Comparison of ENCODE assay signal across 9 mouse cellular contexts in the genomic region with DNA sequence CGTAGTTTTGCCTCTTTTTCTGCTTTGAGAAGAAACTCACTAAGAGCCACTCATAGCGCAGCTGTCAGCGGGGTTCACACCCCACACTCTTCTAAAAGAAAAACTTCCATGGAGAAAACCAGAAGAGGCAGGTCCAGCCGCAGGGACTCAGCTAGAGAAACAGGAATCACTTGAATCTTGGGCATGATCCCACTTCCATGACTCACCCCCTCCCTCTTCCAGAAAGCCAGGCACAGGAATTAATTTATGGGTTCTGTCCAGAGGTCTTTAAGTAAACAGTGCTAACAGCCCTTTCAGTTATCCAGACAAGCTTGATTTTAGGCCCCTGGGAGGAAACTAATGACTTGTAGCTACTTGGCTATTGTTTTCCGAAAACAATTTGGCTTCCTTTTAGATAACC.
DNase-seq lines count a peak whose midpoint lies in the region; ATAC-seq and TF ChIP-seq lines count a peak whose summit lies in the region.
"Had no signal": no experiment of that assay in that cellular context is flagged by ENCODE, and none has a peak within 500 bp of the region (broad histone marks: within the 10 kb centered on the region; RNA-seq: fewer than 3 reads in every experiment).

No protein-coding gene starts in this region.

- no peak for DNase-seq in limb, embryonic 10.5 days (ENCODE audit: low spot score)
- DNase-seq in fibroblast of lung, adult 2 months (ENCODE audit: low read depth), result peak; percentile 92
- peak; percentile 11 for DNase-seq in kidney, postnatal 14 days
- no peak for DNase-seq in T-cell, adult 2 months (ENCODE audit: low spot score)
- no peak for DNase-seq in layer of hippocampus, adult 2 months (ENCODE audit: low spot score in 2 of 2)
- DNase-seq in layer of hippocampus, postnatal 25 days (ENCODE audit: extremely low spot score in 1 of 2, low spot score in 1 of 2), result no peak
- DNase-seq: layer of hippocampus, adult 9-11 months had no signal

- TF ChIP-seq CTCF in layer of hippocampus, adult 2 months (conservative IDR thresholded peaks at IDR 0.05), result no peak

- H3K27me3 ChIP-seq in limb, embryonic 13.5 days, result no peaks in the 10 kb centered on the region; the same call in 1 of the 2 replicates
- peaks cover 6% of the 10 kb centered on the region; the same call in 1 of the 2 replicates for H3K27me3 ChIP-seq in limb, embryonic 10.5 days (ENCODE audit: low read depth, poor library complexity, severe bottlenecking)
- no peaks in the 10 kb centered on the region for H3K27me3 ChIP-seq in stomach, embryonic 16.5 days (ENCODE audit: control insufficient read depth, insufficient read depth, low read length)

- no peak for ATAC-seq in limb, embryonic 13.5 days (ENCODE audit: low FRiP score, low read depth)
- ATAC-seq in stomach, embryonic 16.5 days (ENCODE audit: insufficient read depth, low FRiP score), result peak; percentile 79; the same call in 1 of the 2 replicates

- WGBS in limb, embryonic 13.5 days, result 48% methylated on average over 5 of the region's 5 CpGs
- whole genome bisulfite sequencing in limb, embryonic 10.5 days, result 57% methylated on average over 5 of the region's 5 CpGs
- 31% methylated on average over 5 of the region's 5 CpGs for WGBS in stomach, embryonic 16.5 days

- 0 out of 2 replicates have a peak overlapping the region, but pooled peaks have one; percentile 15 for H3K27ac ChIP-seq in limb, embryonic 13.5 days
- H3K27ac ChIP-seq in limb, embryonic 10.5 days, result no peak overlapping the region
- no peak overlapping the region for H3K27ac ChIP-seq in stomach, embryonic 16.5 days (ENCODE audit: low read length)
- no peak overlapping the region for H3K27ac ChIP-seq in layer of hippocampus, adult 2 months

- H3K4me3 ChIP-seq in limb, embryonic 13.5 days, result no peak overlapping the region
- H3K4me3 ChIP-seq in limb, embryonic 10.5 days, result no peak overlapping the region
- H3K4me3 ChIP-seq in stomach, embryonic 16.5 days (replicated peaks; ENCODE audit: low read length), result no peak overlapping the region
- no peak overlapping the region for H3K4me3 ChIP-seq in layer of hippocampus, adult 2 months

- H3K4me1 ChIP-seq in limb, embryonic 13.5 days, result 0 out of 2 replicates have a peak, but pooled peaks cover 5% of the 10 kb centered on the region
- H3K4me1 ChIP-seq in limb, embryonic 10.5 days, result peaks cover 11% of the 10 kb centered on the region; the same call in 1 of the 2 replicates
- peaks cover 11% of the 10 kb centered on the region; the same call in 1 of the 2 replicates for H3K4me1 ChIP-seq in stomach, embryonic 16.5 days (ENCODE audit: control insufficient read depth, insufficient read depth, low read length)

- H3K36me3 ChIP-seq in limb, embryonic 13.5 days, result no peaks in the 10 kb centered on the region
- H3K36me3 ChIP-seq in limb, embryonic 10.5 days, result no peaks in the 10 kb centered on the region
- H3K36me3 ChIP-seq in stomach, embryonic 16.5 days (ENCODE audit: control insufficient read depth, insufficient read depth, low read length), result no peaks in the 10 kb centered on the region

- H3K9ac ChIP-seq in limb, embryonic 13.5 days, result no peak overlapping the region
- 0 out of 2 replicates have a peak overlapping the region, but pooled peaks have one; percentile 33 for H3K9ac ChIP-seq in stomach, embryonic 16.5 days (ENCODE audit: low read length)

- 0 out of 2 replicates have a peak, but pooled peaks cover 2% of the 10 kb centered on the region for H3K9me3 ChIP-seq in limb, embryonic 13.5 days
- no peaks in the 10 kb centered on the region for H3K9me3 ChIP-seq in limb, embryonic 10.5 days (replicated peaks)
- no peaks in the 10 kb centered on the region for H3K9me3 ChIP-seq in stomach, embryonic 16.5 days (replicated peaks; ENCODE audit: control insufficient read depth, low read length)

- no peak overlapping the region for H3K4me2 ChIP-seq in limb, embryonic 13.5 days (replicated peaks)
- H3K4me2 ChIP-seq in stomach, embryonic 16.5 days (ENCODE audit: low read depth, low read length), result no peak overlapping the region

Comparison
In these comparisons a context has a peak if more than half of its experiments do, and no peak if none do; other contexts are left out.
1. DNase-seq: peak in fibroblast of lung, adult 2 months (single experiment) and kidney, postnatal 14 days (single experiment); none in limb, embryonic 10.5 days (single experiment), T-cell, adult 2 months (single experiment), layer of hippocampus, adult 2 months (0 of 2) and layer of hippocampus, postnatal 25 days (0 of 2).